Mouse (Mus musculus) thymus, postnatal 10 days (tissue): ENCODE results near the gene Vmn1r90.
"Not testable (repeated sequence)": the region's sequence is repeated elsewhere in the genome, so short reads cannot be mapped to it uniquely, and the experiment has no call there.

Source experiments
- DNase-seq, 2 experiments: peaks; one replicate each; pipeline ENCODE4 v3.0.0; 2021; ENCODE audit warnings: low spot score in 2 of 2

Gene Vmn1r90

DNA sequence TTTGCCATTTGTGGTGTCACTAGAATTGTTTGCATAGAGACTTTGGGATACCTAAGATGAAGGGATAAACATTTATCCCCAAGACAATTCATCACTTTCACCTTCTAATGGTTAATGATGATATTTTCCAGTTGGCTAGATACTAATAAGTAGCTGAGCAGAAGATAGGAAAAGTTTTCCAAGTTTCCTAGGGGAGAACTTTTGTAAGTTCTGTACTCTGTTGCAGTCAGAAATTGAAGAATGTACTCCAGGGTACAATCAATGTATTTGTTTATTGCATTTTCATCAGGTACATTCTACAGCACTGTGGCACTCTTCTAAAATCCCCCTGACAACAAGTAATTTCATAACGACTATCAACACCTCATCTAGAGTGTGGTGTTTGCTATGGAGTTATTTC lies at the start of gene Vmn1r90:
Gene Vmn1r90, minus strand, starts transcription at position 101 of the 400 bp plus-strand sequence.
- DNase-seq: no peak

DNA sequence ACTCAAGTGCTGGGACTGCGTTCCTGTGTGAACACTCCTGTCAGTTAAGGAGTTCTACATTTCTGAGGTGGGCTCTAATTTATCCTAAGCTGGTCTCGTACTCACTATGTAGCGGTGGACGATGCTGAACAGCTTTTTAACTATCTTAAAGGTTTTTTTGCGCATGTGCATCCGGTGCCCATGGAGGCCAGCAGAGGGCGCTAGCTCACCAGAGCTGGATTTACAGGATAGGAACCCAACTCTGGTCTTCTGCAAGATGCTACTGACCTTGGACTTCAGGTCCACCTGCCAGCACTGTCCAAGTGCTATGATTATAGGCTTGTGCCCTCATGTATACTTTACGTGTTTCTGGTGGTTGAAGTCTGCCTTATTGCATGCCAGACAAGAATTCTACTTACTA lies 29.7 kb upstream of the Vmn1r90 start:
- DNase-seq: not testable (repeated sequence)

DNA sequence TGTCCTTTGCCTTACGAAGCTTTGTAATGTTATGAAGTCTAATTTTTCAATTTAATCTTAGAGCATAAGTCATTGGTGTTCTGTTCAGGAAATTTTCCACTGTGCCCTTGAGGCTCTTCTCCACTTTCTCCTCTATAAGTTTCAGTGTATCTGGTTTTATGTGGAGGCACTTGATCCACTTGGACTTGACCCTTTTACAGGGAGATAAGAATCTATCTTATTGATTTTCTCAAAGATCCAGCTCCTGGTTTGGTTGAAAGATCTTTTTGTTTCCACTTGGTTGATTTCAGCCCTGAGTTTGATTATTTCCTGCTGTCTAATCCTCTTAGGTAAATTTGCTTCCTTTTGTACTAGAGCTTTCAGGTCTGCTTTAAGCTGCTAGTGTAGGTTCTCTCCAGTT lies 11.0 kb downstream of the Vmn1r90 start:
- no peak for DNase-seq

DNA sequence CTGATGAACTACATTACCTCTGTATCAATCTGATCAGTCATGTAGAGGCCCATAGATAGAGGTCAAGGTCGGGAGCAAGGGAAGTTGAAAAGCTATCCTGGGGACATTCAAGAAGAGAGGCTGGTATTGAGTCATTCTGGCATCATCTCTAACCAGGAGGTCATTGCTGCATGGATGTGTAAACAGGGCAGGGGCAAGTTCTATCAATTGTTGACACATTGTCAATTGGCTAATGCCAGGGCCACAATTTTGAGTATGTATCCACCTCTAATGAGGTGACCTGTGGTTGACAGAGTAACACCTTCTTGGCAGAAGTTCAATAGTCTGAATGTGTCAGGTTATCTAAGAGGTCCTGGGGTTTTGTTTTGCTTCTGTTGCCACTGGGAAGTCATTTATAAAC lies 38.0 kb downstream of the Vmn1r90 start:
- DNase-seq: no peak

DNA sequence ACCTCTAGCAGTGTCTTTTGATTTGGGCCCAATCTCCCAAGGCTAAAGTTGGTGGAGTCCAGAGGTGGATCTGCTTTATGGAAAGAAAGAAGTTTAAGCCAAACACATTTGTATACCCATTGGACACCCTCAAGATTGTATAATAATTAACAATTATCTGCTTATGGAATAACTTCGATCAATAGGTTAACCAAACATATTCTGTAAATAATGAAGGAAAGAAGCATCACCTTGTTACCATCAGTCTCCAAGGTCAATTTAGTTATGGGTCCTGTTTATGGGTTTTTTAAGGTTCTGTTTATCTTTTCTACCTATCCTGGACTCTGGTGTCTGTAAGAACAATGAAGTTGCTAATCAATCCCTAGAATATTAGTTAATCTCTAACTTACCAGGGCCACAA lies 40.7 kb downstream of the Vmn1r90 start:
- DNase-seq: no peak

DNA sequence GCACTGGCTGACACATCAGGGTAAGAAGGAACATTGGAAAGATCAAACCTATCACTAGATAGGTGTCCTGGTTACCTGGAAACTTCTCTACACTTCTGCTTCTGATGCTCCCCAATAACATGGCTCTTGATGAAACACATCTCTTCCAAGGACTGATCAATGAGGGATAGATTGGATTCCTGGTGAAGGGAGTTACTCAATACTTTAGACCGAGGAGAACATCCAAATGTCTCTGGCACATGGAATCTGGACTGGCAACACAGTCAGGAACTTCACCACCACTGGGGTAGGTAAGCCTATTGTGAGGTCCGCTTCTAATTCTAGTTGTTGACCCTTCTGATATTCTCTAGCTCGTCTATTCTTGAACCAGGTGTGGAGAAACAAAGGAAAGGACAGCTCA lies 45.0 kb downstream of the Vmn1r90 start:
- no peak for DNase-seq
